Mouse (Mus musculus) limb, embryonic 14.5 days (tissue): ENCODE data around the gene Bbs12. TPM values are rescaled to one million over a fixed set of nuclear protein-coding genes. Genes with fewer than 3 reads are reported as not detected.

Source experiments
- ATAC-seq: fragments of 200-750 bp; cut with Nextera tagmentation; 2 replicates; pipeline ENCODE4 v1.8.0; 2017; ENCODE audit warnings: low read depth, moderate number of reproducible peaks, moderate TSS enrichment; ENCODE audit not compliant: low FRiP score
- DNase-seq: peaks from one replicate; pipeline ENCODE4 v3.0.0-alpha.2; 2015; ENCODE audit warnings: low spot score
- H3K27ac ChIP-seq: fragments of 300-500 bp; sonication (generic); replicated peaks from 2 replicates; pipeline ENCODE4 v1.5.1; 2014; ENCODE audit warnings: low read depth, mild to moderate bottlenecking, low read length, moderate library complexity, mixed read lengths
- H3K27me3 ChIP-seq: fragments of 300-500 bp; sonication (generic); 2 replicates; pipeline ENCODE4 v1.6.1; 2014; ENCODE audit warnings: low read length, mixed read lengths; ENCODE audit not compliant: control insufficient read depth, insufficient read depth
- H3K36me3 ChIP-seq: fragments of 300-500 bp; sonication (generic); 2 replicates; pipeline ENCODE4 v1.6.1; 2014; ENCODE audit warnings: mild to moderate bottlenecking, low read length, moderate library complexity, mixed read lengths; ENCODE audit not compliant: control insufficient read depth, insufficient read depth
- H3K4me1 ChIP-seq: fragments of 300-500 bp; sonication (generic); 2 replicates; pipeline ENCODE4 v1.6.1; 2014; ENCODE audit warnings: antibody characterized with exemption, low read length, mixed read lengths; ENCODE audit not compliant: control insufficient read depth, insufficient read depth
- H3K4me2 ChIP-seq: fragments of 300-500 bp; sonication (generic); replicated peaks from 2 replicates; pipeline ENCODE4 v1.6.1; 2014; ENCODE audit warnings: low read depth, mild to moderate bottlenecking, low read length, moderate library complexity; ENCODE audit not compliant: severe bottlenecking
- H3K4me3 ChIP-seq: fragments of 300-500 bp; sonication (generic); replicated peaks from 2 replicates; pipeline ENCODE4 v1.5.1; 2014; ENCODE audit warnings: low read length
- H3K9ac ChIP-seq: fragments of 300-500 bp; sonication (generic); 2 replicates; pipeline ENCODE4 v1.6.1; 2014; ENCODE audit warnings: mild to moderate bottlenecking, low read depth, low read length, moderate library complexity; ENCODE audit not compliant: severe bottlenecking
- H3K9me3 ChIP-seq: fragments of 300-500 bp; sonication (generic); 2 replicates; pipeline ENCODE4 v1.6.1; 2016; ENCODE audit warnings: low read length; ENCODE audit not compliant: control insufficient read depth
- POLR2A ChIP-seq: fragments of 200-500 bp; IDR thresholded peaks from 2 replicates; pipeline ENCODE4 v1.8.0; 2012; ENCODE audit warnings: inconsistent platforms, mild to moderate bottlenecking, moderate library complexity, borderline replicate concordance; ENCODE audit not compliant: insufficient read depth, insufficient read length; ENCODE audit errors: extremely low read depth
- WGBS: fragments of 180-500 bp; shearing (Covaris S2); extraction: QIAGEN DNeasy Blood & Tissue Kit; methylation state at CpG from one replicate; pipeline ENCODE4 v1.1.7; 2014; 5-methylcytosine and 5-hydroxymethylcytosine counted together
- polyA plus RNA-seq, 2 experiments: library from polyadenylated mRNA; depleted of rRNA in 1 of 2; stranded (reverse) in 1 of 2; unstranded in 1 of 2; fragments of >200 nt; fragmentation: Nextera tagmentation in 1 of 2; extraction: Ambion mirVana in 1 of 2; gene quantifications; 2 replicates each; pipeline versions ENCODE4 v1.2.1 to v1.2.3; 2012 to 2014

Gene Bbs12
- polyA plus RNA-seq, 2 experiments = 7.4 to 7.8 TPM

GRCm38 (mm10) chr3:37303392-37304139 is 8.8 kb upstream of the Bbs12 start:
- DNase-seq = no peak
- TF ChIP-seq POLR2A = no peak
- no peaks in the 10 kb centered on the region for H3K9me3 ChIP-seq
- no peak overlapping the region for H3K4me2 ChIP-seq
- no peaks in the 10 kb centered on the region for H3K36me3 ChIP-seq
- H3K27me3 ChIP-seq = no peaks in the 10 kb centered on the region
- H3K4me3 ChIP-seq = no peak overlapping the region
- 77% methylated on average over 8 of the region's 8 CpGs for WGBS
- no peak overlapping the region for H3K27ac ChIP-seq
- no peak overlapping the region for H3K9ac ChIP-seq
- ATAC-seq = no peak
- H3K4me1 ChIP-seq = no peaks in the 10 kb centered on the region

GRCm38 (mm10) chr3:37311897-37312369 is 421 bp upstream of the Bbs12 start:
- Histone ChIP-seq H3K9ac (peak overlapping the region; percentile 82), H3K4me1 (0 out of 2 replicates have a peak, but pooled peaks cover 6% of the 10 kb centered on the region), H3K4me3 (peak overlapping the region; percentile 80), H3K27ac (no peak overlapping the region), H3K4me2 (peak overlapping the region; percentile 73), H3K36me3 (no peaks in the 10 kb centered on the region), H3K9me3 (no peaks in the 10 kb centered on the region), H3K27me3 (no peaks in the 10 kb centered on the region)
- TF ChIP-seq POLR2A = no peak
- no peak for DNase-seq
- 2% methylated on average over 10 of the region's 10 CpGs for WGBS
- no peak for ATAC-seq

- WGBS = 42% methylated on average over 1 of the region's 1 CpGs
- no peaks in the 10 kb centered on the region for H3K9me3 ChIP-seq
- ATAC-seq (no peak), DNase-seq (no peak)
- peak overlapping the region; percentile 73 for H3K4me2 ChIP-seq
- peak overlapping the region; percentile 80 for H3K4me3 ChIP-seq
- TF ChIP-seq POLR2A = no peak
- no peak overlapping the region for H3K27ac ChIP-seq
- no peaks in the 10 kb centered on the region for H3K27me3 ChIP-seq
- no peaks in the 10 kb centered on the region for H3K36me3 ChIP-seq
- H3K9ac ChIP-seq = peak overlapping the region; percentile 82
- H3K4me1 ChIP-seq = 0 out of 2 replicates have a peak, but pooled peaks cover 6% of the 10 kb centered on the region
Observed at GRCm38 (mm10) chr3:37313371-37313770, 1.0 kb downstream of the Bbs12 start.

- H3K9me3 ChIP-seq = no peaks in the 10 kb centered on the region
- H3K4me3 ChIP-seq = no peak overlapping the region
- H3K27ac ChIP-seq = no peak overlapping the region
- no peak for DNase-seq
- 93% methylated on average over 1 of the region's 1 CpGs for WGBS
- no peak for TF ChIP-seq POLR2A
- H3K4me2 ChIP-seq = no peak overlapping the region
- no peak for ATAC-seq
- 0 out of 2 replicates have a peak, but pooled peaks cover 6% of the 10 kb centered on the region for H3K4me1 ChIP-seq
- peaks cover 18% of the 10 kb centered on the region for H3K36me3 ChIP-seq
- no peaks in the 10 kb centered on the region for H3K27me3 ChIP-seq
- H3K9ac ChIP-seq = no peak overlapping the region
Observed at GRCm38 (mm10) chr3:37316233-37316632, 3.9 kb downstream of the Bbs12 start.

- no peak overlapping the region for H3K4me2 ChIP-seq
- ATAC-seq (peak; percentile 26; the same call in 1 of the 2 replicates), DNase-seq (peak; percentile 65)
- no peaks in the 10 kb centered on the region for H3K27me3 ChIP-seq
- no peak overlapping the region for H3K27ac ChIP-seq
- no peaks in the 10 kb centered on the region for H3K9me3 ChIP-seq
- WGBS = 30% methylated on average over 3 of the region's 3 CpGs
- no peak overlapping the region for H3K9ac ChIP-seq
- TF ChIP-seq POLR2A = no peak
- H3K4me1 ChIP-seq = peaks cover 10% of the 10 kb centered on the region
- H3K4me3 ChIP-seq = no peak overlapping the region
- H3K36me3 ChIP-seq = peaks cover 15% of the 10 kb centered on the region
Observed at GRCm38 (mm10) chr3:37324310-37324709, 12.0 kb downstream of the Bbs12 start.
